Mouse (Mus musculus): ENCODE measurements around the gene Kctd13.

- TF ChIP-seq CTCF (IDR thresholded peaks at IDR 0.05; ENCODE audit: extremely low read depth, insufficient read length, insufficient replicate concordance, low read depth, low read length) = no peak
- no peak for TF ChIP-seq POLR2A (IDR thresholded peaks at IDR 0.05; ENCODE audit: low read depth, low read length)
Measured at GRCm38 (mm10) chr7:126897390-126898101, 31.1 kb upstream of the Kctd13 start.

Measured in small intestine, adult 2 months (tissue).